ENCODE assay signal across 9 mouse cellular contexts in genomic region chrX:93956727-93957126, GRCm38 (mm10). TPM values are rescaled to one million over a fixed set of nuclear protein-coding genes. Genes with fewer than 3 reads are reported as not detected.
DNase-seq lines count a peak whose midpoint lies in the region; ATAC-seq lines count a peak whose summit lies in the region.
"Had no signal": no experiment of that assay in that cellular context is flagged by ENCODE, and none has a peak within 500 bp of the region (broad histone marks: within the 10 kb centered on the region; RNA-seq: fewer than 3 reads in every experiment).

No protein-coding gene starts in this region.

- no peak overlapping the region for H3K27ac ChIP-seq in embryonic facial prominence, embryonic 11.5 days (replicated peaks; ENCODE audit: low read depth, low read length)

- no peak overlapping the region for H3K9ac ChIP-seq in embryonic facial prominence, embryonic 11.5 days (replicated peaks; ENCODE audit: low read length)

- no peak for ATAC-seq in embryonic facial prominence, embryonic 11.5 days (replicated peaks; ENCODE audit: insufficient number of reproducible peaks, low FRiP score, low TSS enrichment, low read depth)
- ATAC-seq in megakaryocyte-erythroid progenitor cell, adult 5-6 weeks (replicated peaks; ENCODE audit: low FRiP score, low TSS enrichment, poor library complexity, severe bottlenecking) = peak; percentile 91
- ATAC-seq in inflammation-experienced regulatory T-cells, adult 6 months = no peak

- no peak overlapping the region for H3K4me3 ChIP-seq in embryonic facial prominence, embryonic 11.5 days (ENCODE audit: low read depth, low read length)

- 30% methylated on average over 1 of the region's 1 CpGs for WGBS in embryonic facial prominence, embryonic 11.5 days

- no peaks in the 10 kb centered on the region for H3K36me3 ChIP-seq in embryonic facial prominence, embryonic 11.5 days (replicated peaks; ENCODE audit: control insufficient read depth, insufficient read depth, low read depth, low read length)

- no peak overlapping the region for H3K4me2 ChIP-seq in embryonic facial prominence, embryonic 11.5 days (ENCODE audit: low read depth, low read length)

- no peaks in the 10 kb centered on the region for H3K9me3 ChIP-seq in embryonic facial prominence, embryonic 11.5 days (replicated peaks; ENCODE audit: control insufficient read depth, low read length)

- H3K4me1 ChIP-seq in embryonic facial prominence, embryonic 11.5 days (ENCODE audit: control insufficient read depth, insufficient read depth, low read length) = no peaks in the 10 kb centered on the region

- peak; percentile 2 for DNase-seq in gastrocnemius, adult 18-20 months (ENCODE audit: low spot score)
- no peak for DNase-seq in gastrocnemius, adult 8-10 months (ENCODE audit: low spot score in 2 of 2)
- peak; percentile 13 for DNase-seq in urinary bladder, postnatal 14 days (ENCODE audit: low spot score)
- DNase-seq in urinary bladder, postnatal 25 days (ENCODE audit: low spot score) = no peak
- DNase-seq in embryonic facial prominence, embryonic 11.5 days (ENCODE audit: low spot score) = peak; percentile 49
- peak; percentile 37 to 48 for DNase-seq in kidney, postnatal 25 days

- no peaks in the 10 kb centered on the region for H3K27me3 ChIP-seq in embryonic facial prominence, embryonic 11.5 days (ENCODE audit: control insufficient read depth, insufficient read depth, low read length)

RNA-seq across cellular contexts. Expression of gene AU015836, which starts 11.7 kb away (rescaled TPM):
- not detected for total RNA-seq in gastrocnemius, adult 18-20 months (2021)
- not detected for total RNA-seq in gastrocnemius, adult 8-10 months (2022)
- 0.14 TPM in 1 of 2 replicates, not detected in the other for polyA plus RNA-seq in embryonic facial prominence, embryonic 11.5 days (2014; fragmentation: Nextera tagmentation; extraction: Ambion mirVana)
- total RNA-seq in megakaryocyte-erythroid progenitor cell, adult 5-6 weeks (2014; fragmentation: Nextera tagmentation) = not detected in 2 replicates
- not detected in 2 replicates for total RNA-seq in megakaryocyte-erythroid progenitor cell, adult 5-6 weeks (2017)
- polyA plus RNA-seq in inflammation-experienced regulatory T-cells, adult 6 months (2017; shearing (Covaris generic)) = not detected
- total RNA-seq: left cerebral cortex, postnatal 25 days had no signal

Comparison
In these comparisons a context has a peak if more than half of its experiments do, and no peak if none do; other contexts are left out.
1. DNase-seq: peak in gastrocnemius, adult 18-20 months (single experiment), urinary bladder, postnatal 14 days (single experiment), embryonic facial prominence, embryonic 11.5 days (single experiment) and kidney, postnatal 25 days (2 of 2); none in gastrocnemius, adult 8-10 months (0 of 2) and urinary bladder, postnatal 25 days (single experiment).